Mouse (Mus musculus) intestine, postnatal 0 days (tissue): ENCODE measurements around the gene Ablim1. TPM values are rescaled to one million over a fixed set of nuclear protein-coding genes. Genes with fewer than 3 reads are reported as not detected.

Source experiments
- ATAC-seq: fragments of 200-750 bp; cut with Nextera tagmentation; 2 replicates; pipeline ENCODE4 v1.8.0; 2017; ENCODE audit warnings: mild to moderate bottlenecking, moderate TSS enrichment, moderate library complexity
- H3K27ac ChIP-seq: fragments of 300-500 bp; sonication (generic); 2 replicates; pipeline ENCODE4 v1.5.1; 2014; ENCODE audit warnings: mild to moderate bottlenecking, low read depth, low read length, moderate library complexity
- H3K27me3 ChIP-seq: fragments of 300-500 bp; sonication (generic); replicated peaks from 2 replicates; pipeline ENCODE4 v1.6.1; 2014; ENCODE audit warnings: low read length, mixed read lengths; ENCODE audit not compliant: control insufficient read depth, insufficient read depth
- H3K36me3 ChIP-seq: fragments of 300-500 bp; sonication (generic); 2 replicates; pipeline ENCODE4 v1.6.1; 2014; ENCODE audit warnings: mild to moderate bottlenecking, moderate library complexity; ENCODE audit not compliant: control insufficient read depth, insufficient read depth
- H3K4me1 ChIP-seq: fragments of 300-500 bp; sonication (generic); replicated peaks from 2 replicates; pipeline ENCODE4 v1.6.1; 2014; ENCODE audit warnings: antibody characterized with exemption, low read length, mixed read lengths; ENCODE audit not compliant: control insufficient read depth, insufficient read depth
- H3K4me2 ChIP-seq: fragments of 300-500 bp; sonication (generic); replicated peaks from 2 replicates; pipeline ENCODE4 v1.6.1; 2014; ENCODE audit warnings: low read depth, mild to moderate bottlenecking, moderate library complexity
- H3K4me3 ChIP-seq: fragments of 300-500 bp; sonication (generic); 2 replicates; pipeline ENCODE4 v1.5.1; 2014; ENCODE audit warnings: low read depth, low read length
- H3K9ac ChIP-seq: fragments of 300-500 bp; sonication (generic); 2 replicates; pipeline ENCODE4 v1.6.1; 2014; ENCODE audit warnings: mild to moderate bottlenecking, low read depth, low read length
- H3K9me3 ChIP-seq: fragments of 300-500 bp; sonication (generic); 2 replicates; pipeline ENCODE4 v1.6.1; 2016; ENCODE audit warnings: mixed run types; ENCODE audit not compliant: control insufficient read depth
- CTCF ChIP-seq: sonication (generic); IDR thresholded peaks from 2 replicates; pipeline ENCODE4 v1.5.1; 2016; ENCODE audit warnings: low read depth, mild to moderate bottlenecking, control low read depth, antibody characterized with exemption, moderate library complexity
- WGBS: fragments of 180-500 bp; shearing (Covaris S2); extraction: QIAGEN DNeasy Blood & Tissue Kit; methylation state at CpG from one replicate; pipeline ENCODE4 v1.1.7; 2014; 5-methylcytosine and 5-hydroxymethylcytosine counted together
- polyA plus RNA-seq: library from polyadenylated mRNA; unstranded; fragments of >200 nt; fragmentation: Nextera tagmentation; extraction: Ambion mirVana; gene quantifications from 2 replicates; pipeline ENCODE4 v1.2.1, GENCODE M21; 2015

Ablim1 gene
- polyA plus RNA-seq, 1 experiment from 2014 or later = 24.4 TPM

DNA sequence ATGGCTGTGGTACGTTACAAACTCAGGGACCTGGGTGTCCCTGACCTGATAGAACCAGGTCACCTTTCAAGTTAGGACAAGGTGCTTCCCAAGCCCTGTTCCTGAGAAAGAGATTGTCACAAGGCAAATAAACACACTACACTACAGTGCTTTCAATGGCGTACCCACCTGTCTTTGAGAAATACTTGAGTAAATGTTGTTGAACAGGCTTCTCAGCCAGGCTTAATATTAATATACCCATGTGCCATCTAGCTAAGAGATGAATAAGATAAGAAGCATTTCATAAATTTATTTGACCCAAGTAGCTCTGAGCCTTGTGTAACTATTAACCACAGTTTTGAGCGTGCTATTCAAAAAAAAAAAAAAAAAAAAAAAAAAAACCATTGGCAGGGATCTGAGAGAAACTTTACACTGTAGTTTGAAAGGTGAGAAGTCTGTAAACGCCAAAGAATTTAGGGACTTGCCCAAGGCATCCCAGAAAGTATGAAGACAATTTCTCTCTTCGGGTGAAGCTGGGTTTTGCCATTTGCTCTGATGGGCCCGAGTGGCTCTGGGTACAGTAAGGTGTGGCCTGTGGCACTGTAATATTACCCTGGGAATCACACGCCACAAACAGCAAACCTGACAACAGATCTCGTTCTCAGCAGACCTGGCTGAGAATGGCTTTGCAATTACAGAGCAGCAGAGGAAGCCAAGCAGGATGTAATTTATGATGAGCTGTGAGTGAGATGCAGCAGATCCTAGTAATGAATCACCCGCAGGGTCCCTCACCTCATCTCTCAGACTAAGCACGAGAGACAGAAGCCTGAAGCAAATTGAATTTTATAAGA, 73.1 kb downstream of the Ablim1 start:
- no peak overlapping the region for H3K4me2 ChIP-seq
- 49% methylated on average over 10 of the region's 10 CpGs for WGBS
- no peak overlapping the region for H3K27ac ChIP-seq
- no peaks in the 10 kb centered on the region for H3K9me3 ChIP-seq
- no peak overlapping the region for H3K9ac ChIP-seq
- TF ChIP-seq CTCF = no peak
- no peaks in the 10 kb centered on the region; the same call in 1 of the 2 replicates for H3K36me3 ChIP-seq
- no peak overlapping the region for H3K4me3 ChIP-seq
- ATAC-seq = no peak
- no peaks in the 10 kb centered on the region; the same call in 1 of the 2 replicates for H3K4me1 ChIP-seq
- no peaks in the 10 kb centered on the region for H3K27me3 ChIP-seq

DNA sequence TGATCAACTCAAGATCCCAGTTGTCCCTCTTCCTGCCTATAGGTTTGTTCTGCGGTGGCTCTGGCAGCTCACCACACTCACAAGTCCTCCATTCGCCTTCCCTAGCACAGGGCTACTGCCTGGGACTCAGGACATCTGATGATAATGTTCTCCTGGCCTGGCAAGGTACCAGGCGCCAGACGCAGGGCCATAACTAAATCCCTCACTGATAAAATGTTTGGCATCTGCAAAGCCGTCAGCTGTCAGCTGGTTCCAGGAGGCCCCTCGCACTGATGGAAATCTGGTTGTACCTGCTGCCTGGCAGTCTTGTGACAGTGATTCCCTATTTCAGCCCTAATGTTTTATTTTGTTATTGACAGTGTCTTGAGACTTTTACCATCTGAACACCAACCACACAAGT, 74.5 kb downstream of the Ablim1 start:
- Histone ChIP-seq H3K27me3 (no peaks in the 10 kb centered on the region), H3K36me3 (no peaks in the 10 kb centered on the region; the same call in 1 of the 2 replicates), H3K9me3 (no peaks in the 10 kb centered on the region), H3K4me2 (no peak overlapping the region), H3K4me1 (no peaks in the 10 kb centered on the region; the same call in 1 of the 2 replicates), H3K4me3 (no peak overlapping the region), H3K9ac (no peak overlapping the region), H3K27ac (no peak overlapping the region)
- no peak for TF ChIP-seq CTCF
- no peak for ATAC-seq
- 65% methylated on average over 6 of the region's 6 CpGs for WGBS

DNA sequence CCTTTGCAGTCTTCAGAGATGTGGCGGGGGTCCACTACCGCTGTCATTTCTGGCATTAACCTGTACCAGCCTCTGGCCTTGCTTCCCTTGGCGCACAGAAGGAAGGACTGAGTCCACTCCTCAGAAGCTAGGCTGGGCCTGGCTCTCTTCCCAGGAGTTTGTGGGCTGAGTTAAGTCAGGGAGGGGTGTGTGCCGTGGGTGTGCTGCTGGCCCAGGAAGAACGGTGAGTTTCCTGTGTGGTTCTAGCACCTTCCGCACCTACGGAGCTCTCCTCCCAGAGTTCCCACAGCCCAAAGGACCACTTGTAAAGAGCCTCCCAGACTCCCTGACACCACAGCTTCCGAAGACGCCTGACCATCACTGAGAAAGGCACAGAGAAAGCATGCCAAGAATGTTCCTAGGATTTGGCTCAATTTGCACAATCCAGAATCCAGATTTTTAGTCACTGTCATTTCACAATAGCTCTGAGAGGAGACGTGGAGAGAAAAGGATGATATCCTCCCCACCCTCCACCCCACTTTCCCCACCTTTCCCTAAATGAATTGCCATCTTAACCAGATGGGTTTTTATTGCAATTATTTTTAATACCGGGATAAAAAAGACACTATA, 75.4 kb downstream of the Ablim1 start:
- peak overlapping the region; percentile 21; the same call in 1 of the 2 replicates for H3K4me2 ChIP-seq
- 61% methylated on average over 11 of the region's 11 CpGs for WGBS
- H3K9ac ChIP-seq = no peak overlapping the region
- no peak overlapping the region for H3K4me3 ChIP-seq
- no peaks in the 10 kb centered on the region; the same call in 1 of the 2 replicates for H3K4me1 ChIP-seq
- TF ChIP-seq CTCF = no peak
- H3K27ac ChIP-seq = no peak overlapping the region
- H3K9me3 ChIP-seq = no peaks in the 10 kb centered on the region
- ATAC-seq = no peak
- no peaks in the 10 kb centered on the region for H3K27me3 ChIP-seq
- no peaks in the 10 kb centered on the region; the same call in 1 of the 2 replicates for H3K36me3 ChIP-seq

DNA sequence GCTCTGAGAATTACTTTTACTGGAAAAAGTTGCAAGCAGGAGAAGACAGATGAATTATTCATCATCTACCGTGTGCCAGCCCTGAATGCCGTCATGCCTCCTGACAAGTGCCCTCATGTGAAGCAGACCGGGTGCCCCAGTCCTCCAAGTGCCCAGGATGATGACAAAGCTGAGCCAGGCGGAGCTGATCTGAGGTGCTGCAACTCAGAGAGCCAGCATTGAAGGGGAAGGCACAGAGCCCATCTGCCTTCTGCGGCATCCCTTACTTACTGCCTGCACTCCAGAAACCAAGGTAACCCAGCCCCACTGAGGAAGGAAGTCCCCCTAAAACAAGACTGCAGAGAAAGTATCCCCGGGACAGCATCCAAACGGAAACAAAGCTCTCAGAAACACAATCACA, 76.3 kb downstream of the Ablim1 start:
- ATAC-seq = no peak
- H3K9me3 ChIP-seq = no peaks in the 10 kb centered on the region
- H3K9ac ChIP-seq = no peak overlapping the region
- H3K4me1 ChIP-seq = no peaks in the 10 kb centered on the region; the same call in 1 of the 2 replicates
- no peak overlapping the region for H3K4me2 ChIP-seq
- no peaks in the 10 kb centered on the region for H3K27me3 ChIP-seq
- no peak overlapping the region for H3K27ac ChIP-seq
- TF ChIP-seq CTCF = no peak
- 73% methylated on average over 7 of the region's 7 CpGs for WGBS
- H3K36me3 ChIP-seq = no peaks in the 10 kb centered on the region; the same call in 1 of the 2 replicates
- no peak overlapping the region for H3K4me3 ChIP-seq

DNA sequence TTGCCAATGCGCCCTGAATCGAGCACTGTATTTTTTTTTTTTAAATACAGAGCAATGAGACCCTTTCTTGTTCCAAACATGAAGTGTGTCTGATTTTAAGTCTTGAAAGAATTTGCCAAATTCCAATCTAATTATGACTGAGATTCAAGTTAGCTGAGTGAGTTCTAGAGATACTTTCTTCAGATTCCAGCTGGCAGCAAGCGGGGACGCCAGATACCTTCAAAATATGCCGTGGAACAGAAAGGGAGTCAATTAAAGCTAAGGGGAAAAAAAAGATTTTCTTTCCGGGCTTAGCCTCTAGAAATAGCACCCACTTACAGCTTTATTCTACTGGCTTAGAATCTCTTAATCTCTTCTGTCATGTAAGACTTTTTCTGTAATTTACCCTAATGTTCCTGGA, 77.2 kb downstream of the Ablim1 start:
- Histone ChIP-seq H3K9ac (no peak overlapping the region), H3K27ac (no peak overlapping the region), H3K9me3 (no peaks in the 10 kb centered on the region), H3K27me3 (no peaks in the 10 kb centered on the region), H3K4me2 (no peak overlapping the region), H3K36me3 (no peaks in the 10 kb centered on the region; the same call in 1 of the 2 replicates), H3K4me3 (no peak overlapping the region), H3K4me1 (no peaks in the 10 kb centered on the region; the same call in 1 of the 2 replicates)
- TF ChIP-seq CTCF = no peak
- no peak for ATAC-seq
- WGBS = 90% methylated on average over 6 of the region's 6 CpGs

DNA sequence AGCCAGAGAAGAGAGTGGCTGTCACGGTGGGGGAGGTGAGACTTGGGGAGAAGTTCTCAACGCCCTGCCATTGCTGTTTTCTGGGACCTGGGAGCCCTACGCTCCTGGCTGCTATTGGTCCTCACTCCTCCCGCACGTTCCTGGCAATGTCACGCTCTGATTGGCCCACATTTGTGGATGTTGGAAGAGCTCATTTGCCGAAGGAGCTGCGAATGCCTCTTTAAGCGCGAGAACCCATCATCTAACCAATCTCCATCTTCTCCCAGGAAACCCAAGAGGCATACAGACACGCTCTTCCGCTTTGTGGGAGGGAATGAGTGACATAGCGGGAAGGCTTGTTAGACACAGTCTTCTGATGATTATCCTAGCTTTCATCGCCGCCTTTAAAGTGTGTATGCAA, 78.1 kb downstream of the Ablim1 start:
- Histone ChIP-seq H3K9me3 (no peaks in the 10 kb centered on the region), H3K4me3 (no peak overlapping the region), H3K4me2 (no peak overlapping the region), H3K9ac (no peak overlapping the region), H3K4me1 (no peaks in the 10 kb centered on the region), H3K27ac (no peak overlapping the region), H3K27me3 (no peaks in the 10 kb centered on the region), H3K36me3 (no peaks in the 10 kb centered on the region; the same call in 1 of the 2 replicates)
- ATAC-seq = no peak
- no peak for TF ChIP-seq CTCF
- 79% methylated on average over 15 of the region's 15 CpGs for WGBS
